Mouse (Mus musculus): ENCODE measurements at regions not wholly inside any gene's neighbourhood (a gene's known extent, or its start where the extent isn't known, plus 50 kb on each side); places are given as distances from the start of the nearest gene placed in this dataset.

GRCm38 (mm10) chr1:137919739-137920563 is 255.6 kb downstream of the Ptprc start:
- TF ChIP-seq CTCF (IDR thresholded peaks at IDR 0.05; ENCODE audit: extremely low read depth, insufficient read depth, insufficient read length, insufficient replicate concordance) (no peak), POLR2A (IDR thresholded peaks at IDR 0.05; ENCODE audit: low read depth, low read length) (no peak)
- Histone ChIP-seq H3K27me3 (ENCODE audit: control insufficient read depth, insufficient read depth, low read length) (no peaks in the 10 kb centered on the region), H3K36me3 (ENCODE audit: control insufficient read depth, insufficient read depth, low read length) (no peaks in the 10 kb centered on the region), H3K27ac (ENCODE audit: insufficient read depth, low read length) (no peak overlapping the region), H3K4me3 (ENCODE audit: extremely low read depth, insufficient read depth, insufficient read length) (no peak overlapping the region), H3K4me1 (ENCODE audit: control insufficient read depth, insufficient read depth, insufficient read length) (peaks cover 3% of the 10 kb centered on the region)
- WGBS, result 87% methylated on average over 6 of the region's 6 CpGs
- DNase-seq (ENCODE audit: low read depth in 1 of 2, low spot score in 2 of 2), result no peak

GRCm38 (mm10) chr1:137917449-137917848 is 258.1 kb downstream of the Ptprc start:
- peak; percentile 47 to 69 for DNase-seq (ENCODE audit: low read depth in 1 of 2, low spot score in 2 of 2)
- no peak overlapping the region for H3K27ac ChIP-seq (ENCODE audit: insufficient read depth, low read length)
- H3K4me1 ChIP-seq (ENCODE audit: control insufficient read depth, insufficient read depth, insufficient read length), result peaks cover 3% of the 10 kb centered on the region
- no peak for TF ChIP-seq CTCF (IDR thresholded peaks at IDR 0.05; ENCODE audit: extremely low read depth, insufficient read depth, insufficient read length, insufficient replicate concordance)
- TF ChIP-seq POLR2A (IDR thresholded peaks at IDR 0.05; ENCODE audit: low read depth, low read length), result no peak
- no peaks in the 10 kb centered on the region for H3K36me3 ChIP-seq (ENCODE audit: control insufficient read depth, insufficient read depth, low read length)
- H3K4me3 ChIP-seq (ENCODE audit: extremely low read depth, insufficient read depth, insufficient read length), result no peak overlapping the region
- no peaks in the 10 kb centered on the region for H3K27me3 ChIP-seq (ENCODE audit: control insufficient read depth, insufficient read depth, low read length)
- WGBS, result 29% methylated on average over 1 of the region's 1 CpGs

- H3K27me3 ChIP-seq (ENCODE audit: control insufficient read depth, insufficient read depth, low read length), result no peaks in the 10 kb centered on the region
- H3K4me1 ChIP-seq (ENCODE audit: control insufficient read depth, insufficient read depth, insufficient read length), result peaks cover 8% of the 10 kb centered on the region
- H3K4me3 ChIP-seq (ENCODE audit: extremely low read depth, insufficient read depth, insufficient read length), result no peak overlapping the region
- H3K27ac ChIP-seq (ENCODE audit: insufficient read depth, low read length), result no peak overlapping the region
- 74% methylated on average over 5 of the region's 5 CpGs for WGBS
- no peaks in the 10 kb centered on the region for H3K36me3 ChIP-seq (ENCODE audit: control insufficient read depth, insufficient read depth, low read length)
- TF ChIP-seq CTCF (IDR thresholded peaks at IDR 0.05; ENCODE audit: extremely low read depth, insufficient read depth, insufficient read length, insufficient replicate concordance) (no peak), POLR2A (IDR thresholded peaks at IDR 0.05; ENCODE audit: low read depth, low read length) (no peak)
- DNase-seq (ENCODE audit: low read depth in 1 of 2, low spot score in 2 of 2), result no peak
Measured at GRCm38 (mm10) chr1:137906883-137907282, 268.6 kb downstream of the Ptprc start.

- Histone ChIP-seq H3K4me1 (ENCODE audit: control insufficient read depth, insufficient read depth, insufficient read length) (peaks cover 8% of the 10 kb centered on the region), H3K27me3 (ENCODE audit: control insufficient read depth, insufficient read depth, low read length) (no peaks in the 10 kb centered on the region), H3K4me3 (ENCODE audit: extremely low read depth, insufficient read depth, insufficient read length) (no peak overlapping the region), H3K36me3 (ENCODE audit: control insufficient read depth, insufficient read depth, low read length) (no peaks in the 10 kb centered on the region), H3K27ac (ENCODE audit: insufficient read depth, low read length) (no peak overlapping the region)
- no peak for TF ChIP-seq POLR2A (IDR thresholded peaks at IDR 0.05; ENCODE audit: low read depth, low read length)
- no peak for TF ChIP-seq CTCF (IDR thresholded peaks at IDR 0.05; ENCODE audit: extremely low read depth, insufficient read depth, insufficient read length, insufficient replicate concordance)
- WGBS, result 72% methylated on average over 3 of the region's 3 CpGs
- no peak for DNase-seq (ENCODE audit: low read depth in 1 of 2, low spot score in 2 of 2)
Measured at GRCm38 (mm10) chr1:137906477-137906876, 269.0 kb downstream of the Ptprc start.

GRCm38 (mm10) chr1:137905566-137905965 is 269.9 kb downstream of the Ptprc start:
- TF ChIP-seq POLR2A (IDR thresholded peaks at IDR 0.05; ENCODE audit: low read depth, low read length) (no peak), CTCF (IDR thresholded peaks at IDR 0.05; ENCODE audit: extremely low read depth, insufficient read depth, insufficient read length, insufficient replicate concordance) (no peak)
- Histone ChIP-seq H3K36me3 (ENCODE audit: control insufficient read depth, insufficient read depth, low read length) (no peaks in the 10 kb centered on the region), H3K27me3 (ENCODE audit: control insufficient read depth, insufficient read depth, low read length) (no peaks in the 10 kb centered on the region), H3K4me3 (ENCODE audit: extremely low read depth, insufficient read depth, insufficient read length) (no peak overlapping the region), H3K4me1 (ENCODE audit: control insufficient read depth, insufficient read depth, insufficient read length) (peaks cover 8% of the 10 kb centered on the region), H3K27ac (ENCODE audit: insufficient read depth, low read length) (no peak overlapping the region)
- no peak for DNase-seq (ENCODE audit: low read depth in 1 of 2, low spot score in 2 of 2)
- 41% methylated on average over 5 of the region's 5 CpGs for WGBS

GRCm38 (mm10) chr1:137903351-137903750 is 272.2 kb downstream of the Ptprc start:
- no peaks in the 10 kb centered on the region for H3K27me3 ChIP-seq (ENCODE audit: control insufficient read depth, insufficient read depth, low read length)
- TF ChIP-seq CTCF (IDR thresholded peaks at IDR 0.05; ENCODE audit: extremely low read depth, insufficient read depth, insufficient read length, insufficient replicate concordance), result no peak
- no peak for TF ChIP-seq POLR2A (IDR thresholded peaks at IDR 0.05; ENCODE audit: low read depth, low read length)
- peaks cover 8% of the 10 kb centered on the region for H3K4me1 ChIP-seq (ENCODE audit: control insufficient read depth, insufficient read depth, insufficient read length)
- H3K36me3 ChIP-seq (ENCODE audit: control insufficient read depth, insufficient read depth, low read length), result no peaks in the 10 kb centered on the region
- H3K27ac ChIP-seq (ENCODE audit: insufficient read depth, low read length), result no peak overlapping the region
- 68% methylated on average over 4 of the region's 4 CpGs for WGBS
- H3K4me3 ChIP-seq (ENCODE audit: extremely low read depth, insufficient read depth, insufficient read length), result no peak overlapping the region
- DNase-seq (ENCODE audit: low read depth in 1 of 2, low spot score in 2 of 2), result no peak

GRCm38 (mm10) chr1:137902859-137903258 is 272.6 kb downstream of the Ptprc start:
- Histone ChIP-seq H3K27ac (ENCODE audit: insufficient read depth, low read length) (no peak overlapping the region), H3K4me3 (ENCODE audit: extremely low read depth, insufficient read depth, insufficient read length) (no peak overlapping the region), H3K36me3 (ENCODE audit: control insufficient read depth, insufficient read depth, low read length) (no peaks in the 10 kb centered on the region)

More at GRCm38 (mm10) chr1:137902859-137903258, 272.6 kb downstream of the Ptprc start:
- Histone ChIP-seq H3K27me3 (ENCODE audit: control insufficient read depth, insufficient read depth, low read length) (no peaks in the 10 kb centered on the region), H3K4me1 (ENCODE audit: control insufficient read depth, insufficient read depth, insufficient read length) (peaks cover 8% of the 10 kb centered on the region)
- 25% methylated on average over 6 of the region's 6 CpGs for WGBS
- no peak for TF ChIP-seq CTCF (IDR thresholded peaks at IDR 0.05; ENCODE audit: extremely low read depth, insufficient read depth, insufficient read length, insufficient replicate concordance)
- TF ChIP-seq POLR2A (IDR thresholded peaks at IDR 0.05; ENCODE audit: low read depth, low read length), result no peak
- no peak for DNase-seq (ENCODE audit: low read depth in 1 of 2, low spot score in 2 of 2)

Measured in spleen, adult 2 months (tissue).